Mouse (Mus musculus): ENCODE measurements around the gene Cdh5. TPM values are rescaled to one million over a fixed set of nuclear protein-coding genes. Genes with fewer than 3 reads are reported as not detected.

Gene Cdh5
- 18.0 and 19.0 TPM in 2 replicates for polyA plus RNA-seq (2014; fragmentation: Nextera tagmentation; extraction: Ambion mirVana)

DNA sequence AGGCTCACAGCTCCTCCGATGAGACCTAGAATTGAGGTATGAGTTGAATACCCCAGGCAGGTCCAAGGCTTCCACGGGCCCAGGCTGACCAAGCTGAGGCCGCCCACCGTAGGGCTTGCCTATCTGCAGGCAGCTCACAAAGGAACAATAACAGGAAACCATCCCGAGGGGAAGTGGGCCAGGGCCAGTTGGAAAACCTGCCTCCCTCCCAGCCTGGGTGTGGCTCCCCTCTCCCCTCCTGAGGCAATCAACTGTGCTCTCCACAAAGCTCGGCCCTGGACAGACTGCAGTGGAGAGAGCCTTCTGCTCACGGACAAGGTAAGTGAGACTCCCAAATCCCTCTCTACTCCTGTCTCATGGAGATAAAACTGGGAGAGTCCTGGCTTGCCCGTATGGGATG, at the start of gene Cdh5:
Gene Cdh5 (plus strand): TSS at position 211 of the 400 bp plus-strand sequence.
- 70% methylated on average over 8 of the region's 8 CpGs for WGBS
- no peak within 1 kb of the TSS for H3K4me2 ChIP-seq
- no peaks in the 10 kb centered on the region for H3K27me3 ChIP-seq (ENCODE audit: control insufficient read depth, insufficient read depth, low read length)
- H3K4me1 ChIP-seq (ENCODE audit: control insufficient read depth, insufficient read depth, low read length), result no peaks in the 10 kb centered on the region
- ATAC-seq (ENCODE audit: low FRiP score) (no peak), DNase-seq (ENCODE audit: low spot score, missing footprints) (no peak)
- no peaks in the 10 kb centered on the region for H3K36me3 ChIP-seq (ENCODE audit: control insufficient read depth, insufficient read depth, low read length)
- H3K9ac ChIP-seq (ENCODE audit: low read length), result no peak within 1 kb of the TSS
- no peak within 1 kb of the TSS for H3K27ac ChIP-seq (ENCODE audit: low read depth, low read length)
- no peak within 1 kb of the TSS for H3K4me3 ChIP-seq (ENCODE audit: low read depth, low read length)
- no peaks in the 10 kb centered on the region for H3K9me3 ChIP-seq (ENCODE audit: control insufficient read depth, low read length)

DNA sequence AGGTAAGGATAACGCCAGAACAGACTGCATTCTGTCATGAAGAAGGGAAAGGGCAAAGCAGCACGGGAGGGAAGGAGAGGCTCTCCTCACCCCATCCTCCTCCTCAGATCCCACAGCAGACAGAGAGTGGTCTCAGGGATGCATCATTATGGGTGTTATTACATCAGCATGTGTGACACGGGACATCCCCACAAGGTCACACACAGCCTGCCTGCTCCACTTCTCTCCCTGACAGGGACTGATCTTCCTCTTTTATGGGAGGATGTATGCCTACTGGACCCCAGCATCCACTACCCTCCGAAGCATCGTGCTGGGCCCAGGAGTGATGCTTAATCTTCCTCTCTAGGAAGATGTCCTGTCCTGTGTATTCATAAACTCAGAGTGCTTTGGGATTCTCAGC, 41.5 kb upstream of the Cdh5 start:
- no peak for ATAC-seq (ENCODE audit: low FRiP score)
- H3K27ac ChIP-seq (ENCODE audit: low read depth, low read length), result no peak overlapping the region
- 74% methylated on average over 5 of the region's 5 CpGs for WGBS

DNA sequence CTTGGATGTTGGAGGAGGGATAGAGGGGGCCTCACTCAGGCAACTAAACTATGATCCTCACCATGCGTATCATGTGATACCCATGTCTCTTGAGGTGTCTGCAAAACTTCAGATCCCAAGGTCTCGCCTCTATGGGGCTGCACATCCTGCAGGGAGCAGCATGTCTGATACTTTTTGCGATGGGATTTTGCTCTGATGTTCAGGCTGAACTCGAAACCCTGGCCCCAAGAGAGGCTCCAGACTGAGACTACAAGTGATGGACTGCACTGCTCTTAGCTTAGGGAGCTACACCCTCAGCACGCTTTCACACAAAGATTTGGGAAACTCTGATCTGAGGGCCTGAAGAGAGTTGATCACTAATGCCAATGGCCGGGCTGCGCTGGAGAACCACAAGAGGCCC, 41.0 kb upstream of the Cdh5 start:
- H3K4me1 ChIP-seq (ENCODE audit: control insufficient read depth, insufficient read depth, low read length), result peaks cover 16% of the 10 kb centered on the region
- H3K9me3 ChIP-seq (ENCODE audit: control insufficient read depth, low read length), result no peaks in the 10 kb centered on the region
- no peak overlapping the region for H3K27ac ChIP-seq (ENCODE audit: low read depth, low read length)
- no peak overlapping the region for H3K4me2 ChIP-seq
- 83% methylated on average over 7 of the region's 7 CpGs for WGBS
- H3K4me3 ChIP-seq (ENCODE audit: low read depth, low read length), result no peak overlapping the region
- no peaks in the 10 kb centered on the region for H3K27me3 ChIP-seq (ENCODE audit: control insufficient read depth, insufficient read depth, low read length)
- H3K9ac ChIP-seq (ENCODE audit: low read length), result no peak overlapping the region
- ATAC-seq (ENCODE audit: low FRiP score) (no peak), DNase-seq (ENCODE audit: low spot score, missing footprints) (peak; percentile 77)
- H3K36me3 ChIP-seq (ENCODE audit: control insufficient read depth, insufficient read depth, low read length), result no peaks in the 10 kb centered on the region

More for the DNA sequence above, 41.5 kb upstream of the Cdh5 start:
- H3K4me2 ChIP-seq, result no peak overlapping the region
- no peaks in the 10 kb centered on the region for H3K9me3 ChIP-seq (ENCODE audit: control insufficient read depth, low read length)
- H3K27me3 ChIP-seq (ENCODE audit: control insufficient read depth, insufficient read depth, low read length), result no peaks in the 10 kb centered on the region
- H3K4me3 ChIP-seq (ENCODE audit: low read depth, low read length), result no peak overlapping the region
- no peaks in the 10 kb centered on the region for H3K36me3 ChIP-seq (ENCODE audit: control insufficient read depth, insufficient read depth, low read length)
- H3K4me1 ChIP-seq (ENCODE audit: control insufficient read depth, insufficient read depth, low read length), result peaks cover 16% of the 10 kb centered on the region
- peak; percentile 75 for DNase-seq (ENCODE audit: low spot score, missing footprints)
- H3K9ac ChIP-seq (ENCODE audit: low read length), result no peak overlapping the region

DNA sequence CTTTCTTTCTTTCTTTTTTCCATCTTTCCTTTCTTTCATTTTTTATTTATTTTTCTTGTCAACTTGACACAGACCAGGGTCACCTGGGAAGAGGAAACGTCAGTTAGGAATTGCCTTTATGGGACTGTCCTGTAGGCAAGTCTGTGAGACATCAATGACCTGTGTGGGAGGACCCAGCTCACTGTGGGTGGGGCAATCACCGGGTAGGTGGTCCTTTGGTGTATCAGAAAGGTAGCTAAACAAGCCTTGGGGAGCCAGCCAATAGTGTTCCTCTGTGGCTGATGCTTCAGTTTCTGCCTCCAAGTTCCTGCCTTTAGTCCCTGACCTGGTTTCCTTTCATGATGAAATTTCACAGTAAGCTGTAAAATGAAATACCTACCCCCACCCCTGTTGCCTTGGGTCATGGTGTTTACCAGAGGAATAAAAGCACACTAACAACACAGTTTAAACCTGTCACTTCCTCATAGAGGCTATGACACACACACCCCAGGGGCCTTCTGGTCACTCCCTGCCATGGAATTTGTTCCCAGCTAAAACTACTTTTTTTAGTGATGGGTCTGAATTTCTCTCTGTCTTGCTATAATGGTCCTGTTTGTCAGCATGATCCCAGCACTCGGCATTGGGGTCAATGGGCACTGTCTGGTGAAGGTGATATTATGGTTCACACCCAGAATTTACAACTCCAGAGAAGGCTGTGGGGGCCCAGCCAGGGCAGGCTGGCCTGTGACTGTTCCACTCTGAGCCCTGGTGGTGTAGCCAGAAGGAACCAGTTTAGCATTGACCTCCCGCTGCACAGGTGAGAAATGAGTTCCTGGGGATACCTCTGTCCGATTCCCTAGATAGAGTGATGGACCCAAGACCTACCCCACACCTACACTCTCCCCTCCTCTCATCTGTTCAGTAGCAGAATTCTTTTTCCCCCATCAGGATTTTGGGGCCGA, 40.1 kb upstream of the Cdh5 start:
- Histone ChIP-seq H3K27me3 (ENCODE audit: control insufficient read depth, insufficient read depth, low read length) (no peaks in the 10 kb centered on the region), H3K9me3 (ENCODE audit: control insufficient read depth, low read length) (no peaks in the 10 kb centered on the region), H3K4me1 (ENCODE audit: control insufficient read depth, insufficient read depth, low read length) (peaks cover 16% of the 10 kb centered on the region), H3K9ac (ENCODE audit: low read length) (no peak overlapping the region), H3K4me3 (ENCODE audit: low read depth, low read length) (no peak overlapping the region), H3K4me2 (no peak overlapping the region), H3K27ac (ENCODE audit: low read depth, low read length) (no peak overlapping the region; the same call in 1 of the 2 replicates), H3K36me3 (ENCODE audit: control insufficient read depth, insufficient read depth, low read length) (no peaks in the 10 kb centered on the region)
- DNase-seq (ENCODE audit: low spot score, missing footprints) (peak; percentile 81), ATAC-seq (ENCODE audit: low FRiP score) (peak; percentile 48)
- WGBS, result 76% methylated on average over 6 of the region's 6 CpGs

DNA sequence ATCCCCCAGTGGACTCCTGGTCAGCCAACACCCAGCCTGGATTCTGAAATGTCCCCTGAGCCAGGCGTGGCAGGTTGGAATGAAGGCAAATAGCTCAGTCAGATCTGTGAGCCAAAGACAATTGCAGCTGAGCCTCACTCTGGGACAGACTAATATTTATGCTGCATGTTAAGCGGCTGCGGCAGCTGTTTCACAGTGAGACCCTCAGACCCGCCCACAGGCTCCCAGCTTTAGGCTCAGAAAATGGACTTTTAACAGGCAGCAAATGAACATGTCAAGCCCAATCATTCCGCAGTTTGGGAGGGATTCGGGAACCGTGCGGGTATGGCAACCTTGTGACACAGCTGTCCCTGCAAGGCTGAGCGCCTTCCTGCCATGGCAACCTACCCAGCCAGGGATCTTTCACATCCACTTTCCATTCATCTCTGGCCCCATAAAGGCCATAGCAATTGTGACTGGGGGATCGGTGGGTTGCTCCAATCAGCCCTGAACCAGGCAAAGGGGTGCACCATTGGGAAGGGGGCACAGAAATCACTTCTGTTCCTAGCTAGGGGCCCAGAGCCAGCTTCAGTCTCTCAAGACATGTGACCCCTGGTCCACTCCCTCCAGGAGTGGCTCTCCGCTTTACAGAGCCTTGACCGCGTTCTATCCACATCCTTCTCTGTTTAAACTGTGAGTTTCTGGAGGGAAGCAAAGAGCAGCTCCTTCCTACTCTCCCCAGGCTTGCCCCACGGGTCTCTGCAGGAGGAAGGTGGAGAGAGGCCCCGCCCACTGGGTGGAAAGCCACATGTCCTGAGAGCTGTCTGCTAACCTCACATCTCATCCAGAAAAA, 39.2 kb upstream of the Cdh5 start:
- Histone ChIP-seq H3K4me1 (ENCODE audit: control insufficient read depth, insufficient read depth, low read length) (peaks cover 16% of the 10 kb centered on the region), H3K9ac (ENCODE audit: low read length) (no peak overlapping the region), H3K9me3 (ENCODE audit: control insufficient read depth, low read length) (no peaks in the 10 kb centered on the region), H3K4me3 (ENCODE audit: low read depth, low read length) (no peak overlapping the region), H3K27me3 (ENCODE audit: control insufficient read depth, insufficient read depth, low read length) (no peaks in the 10 kb centered on the region), H3K27ac (ENCODE audit: low read depth, low read length) (peak overlapping the region; percentile 72), H3K36me3 (ENCODE audit: control insufficient read depth, insufficient read depth, low read length) (no peaks in the 10 kb centered on the region), H3K4me2 (no peak overlapping the region; the same call in 1 of the 2 replicates)
- 37% methylated on average over 15 of the region's 15 CpGs for WGBS
- DNase-seq (ENCODE audit: low spot score, missing footprints) (peak; percentile 91), ATAC-seq (ENCODE audit: low FRiP score) (peak; percentile 85)

DNA sequence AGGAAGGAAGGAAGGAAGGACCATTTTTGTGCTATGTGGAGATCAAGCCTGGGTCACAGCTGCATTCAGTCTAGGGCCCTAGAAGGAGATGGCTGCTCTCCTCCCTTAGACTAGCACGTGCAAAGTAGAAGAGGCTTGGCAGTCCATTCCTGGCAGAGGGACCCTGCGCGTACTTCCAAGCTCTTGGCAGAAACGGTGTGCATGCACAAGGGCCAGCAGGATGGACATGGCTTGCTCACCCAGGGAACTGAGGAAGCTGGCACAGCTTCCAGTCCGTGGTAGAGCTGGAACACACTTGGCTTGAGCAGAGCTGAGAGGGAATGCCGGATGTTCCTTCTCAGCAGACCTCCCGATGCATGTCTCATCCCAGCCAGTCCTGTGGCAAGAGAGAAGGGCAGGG, 36.2 kb upstream of the Cdh5 start:
- whole genome bisulfite sequencing, result 91% methylated on average over 7 of the region's 7 CpGs
- H3K9ac ChIP-seq (ENCODE audit: low read length), result no peak overlapping the region
- H3K4me2 ChIP-seq, result no peak overlapping the region
- DNase-seq (ENCODE audit: low spot score, missing footprints) (peak; percentile 44), ATAC-seq (ENCODE audit: low FRiP score) (no peak)
- no peaks in the 10 kb centered on the region for H3K9me3 ChIP-seq (ENCODE audit: control insufficient read depth, low read length)
- no peaks in the 10 kb centered on the region for H3K27me3 ChIP-seq (ENCODE audit: control insufficient read depth, insufficient read depth, low read length)
- H3K36me3 ChIP-seq (ENCODE audit: control insufficient read depth, insufficient read depth, low read length), result no peaks in the 10 kb centered on the region
- peaks cover 16% of the 10 kb centered on the region for H3K4me1 ChIP-seq (ENCODE audit: control insufficient read depth, insufficient read depth, low read length)
- no peak overlapping the region for H3K4me3 ChIP-seq (ENCODE audit: low read depth, low read length)
- no peak overlapping the region for H3K27ac ChIP-seq (ENCODE audit: low read depth, low read length)

DNA sequence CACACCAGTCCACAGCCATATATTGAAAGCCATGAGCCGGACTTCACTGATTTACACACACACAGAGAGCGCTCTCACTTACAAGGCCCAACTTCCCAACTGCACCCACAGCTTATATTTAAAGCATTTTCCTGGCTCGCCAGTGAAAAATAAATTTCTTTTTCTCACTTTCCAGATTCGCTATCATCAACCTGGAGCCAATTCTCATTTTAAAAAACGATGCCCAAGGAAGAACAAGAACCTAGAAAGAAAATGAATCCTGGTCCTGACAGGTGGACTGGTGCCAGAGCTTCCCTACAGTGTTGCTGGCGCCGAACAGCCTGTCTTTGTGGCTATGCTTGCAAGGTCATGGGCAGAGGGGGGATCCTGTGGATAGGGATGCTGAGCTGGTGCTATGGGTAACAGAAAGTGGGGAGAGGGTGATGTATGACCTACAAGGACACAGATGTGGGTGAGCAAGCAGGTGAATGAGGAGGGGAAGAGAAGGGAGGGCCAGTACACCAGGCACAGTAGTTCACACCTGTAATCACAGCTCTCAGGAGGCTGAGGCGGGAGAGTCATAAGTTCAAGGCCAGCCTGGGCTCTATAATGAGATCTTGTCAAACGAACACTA, 35.4 kb upstream of the Cdh5 start:
- H3K27ac ChIP-seq (ENCODE audit: low read depth, low read length), result no peak overlapping the region
- no peaks in the 10 kb centered on the region for H3K27me3 ChIP-seq (ENCODE audit: control insufficient read depth, insufficient read depth, low read length)
- DNase-seq (ENCODE audit: low spot score, missing footprints), result peak; percentile 56
- no peak overlapping the region for H3K4me3 ChIP-seq (ENCODE audit: low read depth, low read length)
- no peaks in the 10 kb centered on the region for H3K9me3 ChIP-seq (ENCODE audit: control insufficient read depth, low read length)
- H3K9ac ChIP-seq (ENCODE audit: low read length), result no peak overlapping the region
- no peaks in the 10 kb centered on the region for H3K36me3 ChIP-seq (ENCODE audit: control insufficient read depth, insufficient read depth, low read length)
- no peak overlapping the region for H3K4me2 ChIP-seq
- WGBS, result 92% methylated on average over 9 of the region's 9 CpGs
- peaks cover 16% of the 10 kb centered on the region for H3K4me1 ChIP-seq (ENCODE audit: control insufficient read depth, insufficient read depth, low read length)
- no peak for ATAC-seq (ENCODE audit: low FRiP score)

DNA sequence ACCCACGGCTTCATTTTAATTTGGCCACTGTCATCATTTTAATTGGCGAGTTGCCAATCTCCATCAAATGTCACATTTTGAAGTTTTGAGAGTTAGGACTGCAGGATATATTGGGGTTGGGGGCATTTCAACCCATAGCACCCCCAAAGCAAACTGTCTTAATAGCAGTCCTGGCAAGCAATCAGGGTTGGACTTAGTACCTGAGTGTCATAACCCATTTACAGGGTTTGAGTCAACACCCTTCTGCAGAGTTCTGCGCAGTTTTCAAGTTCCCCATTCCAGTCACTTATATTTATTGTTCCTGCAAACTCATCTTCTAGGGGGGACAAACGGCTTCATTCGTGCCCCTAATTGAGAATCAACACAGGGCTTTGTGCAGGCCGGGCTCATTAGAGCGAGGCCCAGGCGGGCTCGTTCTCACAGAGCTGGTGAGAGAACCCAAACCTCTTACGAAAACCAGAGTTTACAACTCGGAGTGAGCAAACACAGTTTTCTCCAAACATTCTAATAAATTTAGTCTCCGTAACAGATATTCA, 34.0 kb upstream of the Cdh5 start:
- Histone ChIP-seq H3K9ac (ENCODE audit: low read length) (no peak overlapping the region), H3K9me3 (ENCODE audit: control insufficient read depth, low read length) (no peaks in the 10 kb centered on the region), H3K4me1 (ENCODE audit: control insufficient read depth, insufficient read depth, low read length) (peaks cover 4% of the 10 kb centered on the region), H3K27ac (ENCODE audit: low read depth, low read length) (no peak overlapping the region), H3K4me3 (ENCODE audit: low read depth, low read length) (no peak overlapping the region), H3K27me3 (ENCODE audit: control insufficient read depth, insufficient read depth, low read length) (no peaks in the 10 kb centered on the region), H3K4me2 (no peak overlapping the region), H3K36me3 (ENCODE audit: control insufficient read depth, insufficient read depth, low read length) (no peaks in the 10 kb centered on the region)
- peak; percentile 57 for DNase-seq (ENCODE audit: low spot score, missing footprints)
- no peak for ATAC-seq (ENCODE audit: low FRiP score)
- 92% methylated on average over 12 of the region's 12 CpGs for WGBS
